Mouse (Mus musculus): ENCODE data around the gene Ifitm3. TPM values are rescaled to one million over a fixed set of nuclear protein-coding genes. Genes with fewer than 3 reads are reported as not detected.
"Not testable (repeated sequence)": the region's sequence is repeated elsewhere in the genome, so short reads cannot be mapped to it uniquely, and the experiment has no call there.

Ifitm3 gene
- polyA plus RNA-seq, 1 experiment: 596 TPM

- DNase-seq (ENCODE audit: low spot score): no peak
Measured at GRCm38 (mm10) chr7:141032458-141033167, 22.0 kb upstream of the Ifitm3 start.

GRCm38 (mm10) chr7:141030390-141030789 lies 19.8 kb upstream of the Ifitm3 start:
- no peak for DNase-seq (ENCODE audit: low spot score)

GRCm38 (mm10) chr7:141028831-141029230 lies 18.3 kb upstream of the Ifitm3 start, which contains the start of gene Gm17387:
TSS of gene Gm17387 (plus strand) at chr7:141029131.
- no peak for DNase-seq (ENCODE audit: low spot score)

- DNase-seq (ENCODE audit: low spot score): no peak
Measured at GRCm38 (mm10) chr7:141026740-141027098, 16.1 kb upstream of the Ifitm3 start.

GRCm38 (mm10) chr7:141026097-141026739 lies 15.6 kb upstream of the Ifitm3 start:
- no peak for DNase-seq (ENCODE audit: low spot score)

GRCm38 (mm10) chr7:141024865-141025838 lies 14.6 kb upstream of the Ifitm3 start:
- no peak for DNase-seq (ENCODE audit: low spot score)

GRCm38 (mm10) chr7:141021489-141022449 lies 11.2 kb upstream of the Ifitm3 start:
- no peak for DNase-seq (ENCODE audit: low spot score)

GRCm38 (mm10) chr7:141019028-141019427 lies 8.5 kb upstream of the Ifitm3 start:
- DNase-seq (ENCODE audit: low spot score): no peak

- not testable (repeated sequence) for DNase-seq (ENCODE audit: low spot score)
Measured at GRCm38 (mm10) chr7:141017824-141018223, 7.3 kb upstream of the Ifitm3 start, which contains the start of gene Ifitm6. TSS of gene Ifitm6 (minus strand) at chr7:141017924.

- no peak for DNase-seq (ENCODE audit: low spot score)
Measured at GRCm38 (mm10) chr7:141016707-141017697, 6.4 kb upstream of the Ifitm3 start.

GRCm38 (mm10) chr7:141011238-141011770 lies 734 bp upstream of the Ifitm3 start:
- DNase-seq (ENCODE audit: low spot score): no peak

- no peak for DNase-seq (ENCODE audit: low spot score)
Measured at GRCm38 (mm10) chr7:141009665-141010064, 905 bp downstream of the Ifitm3 start.

GRCm38 (mm10) chr7:141008938-141009660 lies 1.5 kb downstream of the Ifitm3 start:
- peak; percentile 61 for DNase-seq (ENCODE audit: low spot score)

- peak; percentile 32 for DNase-seq (ENCODE audit: low spot score)
Measured at GRCm38 (mm10) chr7:141008312-141008761, 2.2 kb downstream of the Ifitm3 start.

GRCm38 (mm10) chr7:141006914-141007313 lies 3.7 kb downstream of the Ifitm3 start:
- DNase-seq (ENCODE audit: low spot score): no peak

GRCm38 (mm10) chr7:141006446-141006845 lies 4.1 kb downstream of the Ifitm3 start:
- no peak for DNase-seq (ENCODE audit: low spot score)

- DNase-seq (ENCODE audit: low spot score): no peak
Measured at GRCm38 (mm10) chr7:141003248-141004010, 7.1 kb downstream of the Ifitm3 start.
